Mouse (Mus musculus): ENCODE results near the gene Pakap.

DNA sequence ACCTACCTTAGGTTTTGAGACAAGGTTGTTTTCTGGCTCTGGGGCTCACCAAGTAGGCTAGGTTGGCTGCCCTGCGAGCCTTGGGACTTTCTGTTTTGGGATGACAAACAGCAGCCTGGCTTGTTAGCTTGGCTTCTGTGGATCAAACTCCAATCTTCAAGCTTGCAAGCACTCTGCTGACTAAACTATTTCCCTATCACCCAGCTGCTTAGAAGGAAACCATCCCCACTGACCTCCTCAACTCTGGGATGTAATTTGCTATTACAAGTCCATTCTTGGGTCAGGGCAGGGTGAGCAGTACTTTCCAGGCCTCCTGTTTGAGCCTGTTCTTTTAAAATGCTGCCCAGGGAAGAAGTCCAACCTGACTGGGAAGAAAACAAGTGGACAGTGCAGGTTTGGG, 196.9 kb downstream of the Pakap start:
- TF ChIP-seq POLR2A (IDR thresholded peaks at IDR 0.05; ENCODE audit: low read depth, low read length), result no peak
- TF ChIP-seq CTCF (conservative IDR thresholded peaks at IDR 0.05; ENCODE audit: insufficient read depth, insufficient read length, low read depth, low read length), result no peak
